Mouse (Mus musculus) frontal cortex, postnatal 25 days (tissue): ENCODE results near the gene Gm5108.

ENCODE experiments used
- DNase-seq, 2 experiments: peaks; one replicate each; pipeline ENCODE4 v3.0.0; 2022; ENCODE audit warnings: low spot score in 2 of 2

Gene Gm5108

GRCm38 (mm10) chr5:68020870-68021269 lies 79.4 kb downstream of the Gm5108 start:
- no peak for DNase-seq
